Mouse (Mus musculus) layer of hippocampus, postnatal 25 days (tissue): ENCODE measurements around the gene Rdh12. TPM values are rescaled to one million over a fixed set of nuclear protein-coding genes. Genes with fewer than 3 reads are reported as not detected.
"Not testable (repeated sequence)": the region's sequence is repeated elsewhere in the genome, so short reads cannot be mapped to it uniquely, and the experiment has no call there.

Experiments
- DNase-seq, 2 experiments: peaks; one replicate each; pipeline ENCODE4 v3.0.0; 2022; ENCODE audit warnings: mixed read lengths in 2 of 2, low spot score in 1 of 2; ENCODE audit errors: extremely low spot score in 1 of 2
- total RNA-seq, 2 experiments: library from RNA; stranded (reverse); gene quantifications; 2 replicates each; pipeline ENCODE4 v1.2.3; 2021

Rdh12 gene
- total RNA-seq = 1 to 10 TPM; 1.8 to 2.9 TPM

GRCm38 (mm10) chr12:79208703-79209464 lies at the start of gene Rdh12:
Rdh12 (plus strand) TSS chr12:79208914.
- peak; percentile 12 to 20 for DNase-seq

DNA sequence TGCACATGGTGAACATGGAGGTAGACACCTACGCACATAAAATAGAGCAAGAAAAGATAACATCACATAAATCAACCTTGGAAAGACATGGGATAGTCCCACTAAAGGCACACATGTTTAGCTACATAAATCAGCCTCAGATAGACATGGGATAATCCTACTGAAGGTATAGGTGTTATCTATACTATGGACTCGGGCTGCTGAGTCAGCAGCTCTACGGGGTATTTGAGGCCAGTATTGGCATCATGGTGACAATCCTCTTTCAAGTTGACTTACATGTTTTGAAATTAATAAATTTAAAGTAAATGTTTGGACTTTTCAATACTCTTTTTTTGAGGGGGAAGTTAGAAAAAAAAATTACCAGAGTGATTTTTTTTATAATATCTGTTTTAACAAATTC lies 45.8 kb upstream of the Rdh12 start:
- no peak for DNase-seq

DNA sequence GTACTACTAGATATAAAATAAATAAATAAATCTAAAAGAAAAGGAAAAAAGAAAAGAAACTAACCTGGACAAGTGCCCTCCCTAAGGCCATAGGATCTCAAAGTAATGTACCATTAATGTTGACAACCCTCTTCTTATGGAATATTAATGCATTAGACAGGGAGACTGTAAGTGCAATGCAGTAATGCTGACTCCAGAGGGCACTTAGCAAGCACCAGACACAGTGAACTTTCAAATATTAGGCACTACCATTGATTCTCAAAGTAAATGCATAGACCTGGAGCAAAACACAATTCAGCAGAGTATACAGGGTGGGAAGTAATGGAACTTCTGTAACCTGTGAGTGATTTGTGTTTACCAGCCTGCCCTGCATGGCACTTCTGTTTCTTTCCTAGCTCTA lies 39.5 kb upstream of the Rdh12 start:
- DNase-seq = no peak

- no peak for DNase-seq
These were observed 38.3 kb upstream of the Rdh12 start for GRCm38 (mm10) chr12:79170421-79170820.

DNA sequence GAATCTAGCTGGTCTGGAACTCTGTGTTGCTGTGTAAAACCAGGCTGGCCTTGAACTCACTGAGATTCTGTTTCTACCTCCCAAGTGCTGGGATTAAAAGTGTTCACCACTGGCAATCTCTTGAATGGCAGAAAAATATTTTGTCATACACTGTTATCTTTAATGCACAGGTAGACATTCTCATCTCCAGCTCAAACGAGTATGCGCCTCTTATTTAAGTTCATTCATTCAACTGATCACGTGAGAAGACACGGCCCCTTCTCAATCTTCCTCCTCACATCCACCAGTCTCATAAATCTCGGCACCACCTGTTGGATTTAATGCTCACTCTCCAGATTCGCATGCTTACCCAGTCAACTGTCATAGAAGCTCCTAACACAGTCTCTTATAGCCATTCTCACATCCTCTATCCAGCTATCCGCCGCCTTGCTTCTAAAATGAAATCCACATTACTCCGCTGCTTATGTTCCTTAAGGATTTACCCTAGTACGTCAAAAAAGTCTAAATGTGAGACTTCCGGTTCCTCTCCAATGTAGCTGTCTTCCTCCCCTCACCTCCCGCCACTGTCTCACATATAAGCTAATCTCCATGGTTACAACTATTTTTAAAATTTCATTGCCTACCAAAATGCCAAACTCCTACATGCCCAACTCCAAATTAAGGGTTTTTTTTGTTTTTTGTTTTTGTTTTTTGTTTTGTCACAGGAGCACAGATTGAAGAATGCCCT lies 37.3 kb upstream of the Rdh12 start:
- no peak for DNase-seq

DNA sequence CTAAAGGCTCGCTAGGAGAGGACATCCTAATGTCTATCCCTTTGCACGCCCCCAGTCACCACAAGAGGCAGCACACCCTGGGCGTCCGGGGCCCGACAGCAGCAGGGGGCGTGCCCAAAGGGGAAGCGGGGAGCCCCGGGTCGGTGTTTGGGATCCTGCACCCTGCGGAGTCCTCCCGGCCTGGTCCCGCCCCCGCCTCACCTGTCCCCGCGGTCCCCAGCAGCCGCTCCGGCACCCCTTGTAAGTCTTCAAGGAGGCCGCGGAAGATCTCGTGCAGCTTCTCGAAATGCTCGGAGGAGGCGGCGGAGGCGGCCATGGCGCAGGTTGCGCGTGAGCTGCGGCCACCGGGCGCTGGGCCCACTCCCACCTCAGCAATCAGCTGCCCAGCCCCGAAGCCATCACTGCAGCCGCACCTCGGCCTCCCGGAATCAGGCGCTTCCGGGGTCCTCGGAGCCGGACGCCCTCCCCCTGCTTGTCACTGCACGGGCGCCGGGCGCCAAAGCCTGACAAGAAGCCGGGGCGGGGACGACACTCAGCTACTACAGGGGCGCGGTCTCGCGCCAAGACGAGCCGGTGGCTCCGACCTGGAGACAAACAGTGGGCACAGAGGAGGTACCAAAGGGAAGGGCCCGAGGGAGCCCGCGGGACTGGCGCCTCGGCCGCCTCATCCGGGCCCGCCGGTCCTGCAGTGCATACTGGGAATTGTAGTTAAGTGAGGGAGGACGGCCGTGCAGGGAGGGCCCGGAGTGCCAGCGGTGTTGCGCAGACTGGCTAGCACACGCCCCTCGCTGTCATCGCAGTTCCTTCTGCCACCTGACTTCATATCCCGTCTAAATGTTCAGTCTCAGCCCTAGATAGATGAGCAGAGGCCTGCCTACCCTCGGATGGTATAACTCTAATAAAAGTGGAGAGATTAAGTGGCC lies 36.4 kb upstream of the Rdh12 start, which contains the start of gene Vti1b:
Gene Vti1b (minus strand): TSS at position 649 of the 923 bp plus-strand sequence.
- DNase-seq = peak; percentile 73 to 97

DNA sequence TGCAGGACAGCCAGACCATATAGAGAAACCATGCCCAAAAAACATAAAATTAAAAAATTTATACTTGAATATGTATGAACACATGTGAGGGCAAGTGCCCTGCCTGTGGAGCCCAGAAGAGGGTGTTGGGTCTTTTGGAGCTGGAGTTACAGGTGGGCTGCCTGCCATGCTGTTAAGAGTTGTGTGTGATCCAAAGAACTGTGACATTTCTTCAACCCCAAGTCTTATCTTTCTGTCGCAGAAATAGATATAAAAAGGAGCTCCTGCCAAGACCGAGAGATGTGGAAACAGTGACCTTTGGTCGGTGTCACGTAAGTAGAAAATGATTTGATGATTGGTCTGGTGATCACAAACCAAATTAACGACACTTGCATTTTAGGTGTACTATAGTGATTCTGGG lies 35.0 kb upstream of the Rdh12 start:
- DNase-seq = no peak

GRCm38 (mm10) chr12:79175998-79176397 lies 32.7 kb upstream of the Rdh12 start:
- DNase-seq = no peak

DNA sequence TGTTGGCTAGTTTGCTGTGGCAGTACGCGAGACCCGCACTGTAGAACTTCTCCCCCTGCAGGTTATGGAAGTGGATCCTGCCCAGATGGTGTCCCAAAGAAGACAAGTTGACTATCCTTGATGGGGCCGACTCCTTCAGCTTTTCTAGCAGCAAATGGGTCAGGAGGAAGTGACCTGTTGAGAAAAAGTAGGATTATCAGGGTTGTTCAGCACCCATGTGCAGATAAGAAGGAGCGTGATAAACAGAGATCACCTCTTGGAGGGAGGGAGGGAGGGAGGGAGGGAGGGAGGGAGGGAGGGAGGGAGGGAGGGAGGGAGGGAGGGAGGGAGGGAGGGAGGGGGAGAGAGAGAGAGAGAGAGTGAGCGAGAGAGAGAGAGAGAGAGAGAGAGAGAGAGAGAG lies 23.6 kb upstream of the Rdh12 start:
- DNase-seq = not testable (repeated sequence)

DNA sequence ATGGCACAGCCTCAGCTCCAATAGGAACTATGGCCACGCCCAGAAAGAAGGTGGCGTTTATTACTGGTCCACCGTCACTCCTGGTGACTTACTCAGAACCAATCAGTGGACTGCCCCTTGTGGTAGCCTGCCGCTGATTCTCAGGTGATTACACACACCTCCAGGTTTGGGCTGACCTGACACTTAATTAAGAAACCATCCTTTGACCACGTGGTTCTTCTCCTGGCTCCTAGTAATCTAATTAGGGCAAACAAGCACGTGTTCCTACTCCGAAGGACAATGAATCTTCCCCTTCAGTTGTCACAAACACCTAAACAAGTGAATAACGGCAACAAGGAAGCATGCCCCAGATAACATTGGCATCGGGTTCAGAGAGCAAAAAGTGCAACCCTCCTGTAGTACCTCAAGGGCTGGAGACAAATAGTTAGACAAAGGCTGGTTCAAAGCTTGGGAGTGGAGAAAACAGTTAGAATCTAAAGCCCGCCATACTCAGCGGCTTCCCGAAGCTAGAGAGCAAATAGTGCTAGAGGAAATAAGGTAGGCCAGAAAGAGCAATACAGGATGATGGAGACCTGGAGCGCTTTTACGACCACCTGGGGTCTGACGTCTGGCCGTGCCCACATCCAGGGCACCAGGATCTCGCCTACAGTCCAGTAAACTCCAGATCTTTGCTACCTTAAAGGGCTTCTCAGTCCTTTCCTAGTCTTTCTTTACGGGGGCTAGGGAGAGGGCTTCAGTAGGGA lies 17.6 kb upstream of the Rdh12 start:
- peak; percentile 14 to 24 for DNase-seq

DNA sequence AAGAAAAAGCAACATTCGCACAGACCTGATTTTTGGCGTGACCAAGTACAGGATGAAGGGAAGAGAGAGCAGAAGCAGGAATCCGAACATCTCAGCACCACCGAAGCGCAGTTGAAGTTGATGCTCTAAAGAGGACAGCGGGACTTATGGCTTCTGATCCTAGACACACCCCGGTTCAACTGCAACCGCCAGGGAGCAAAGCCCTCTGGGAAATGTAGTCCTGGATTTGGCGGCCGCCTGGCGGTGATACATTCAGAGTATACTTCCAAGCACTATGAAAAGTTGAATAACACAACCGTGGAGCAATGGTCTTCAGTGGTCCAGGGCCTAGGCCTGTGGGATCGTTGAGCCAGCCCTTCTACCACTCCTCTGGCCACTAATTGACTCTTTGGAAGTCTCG lies 17.0 kb upstream of the Rdh12 start:
- peak; percentile 41 to 60 for DNase-seq

- no peak for DNase-seq
These were observed 16.5 kb upstream of the Rdh12 start, which contains the start of gene Rdh11 for GRCm38 (mm10) chr12:79192193-79192592. Rdh11 (minus strand) TSS chr12:79192293.

- DNase-seq = peak; percentile 19 to 89
These were observed 15.3 kb upstream of the Rdh12 start for GRCm38 (mm10) chr12:79193441-79193840.

- DNase-seq = no peak
These were observed 11.6 kb upstream of the Rdh12 start for GRCm38 (mm10) chr12:79197105-79197504.

DNA sequence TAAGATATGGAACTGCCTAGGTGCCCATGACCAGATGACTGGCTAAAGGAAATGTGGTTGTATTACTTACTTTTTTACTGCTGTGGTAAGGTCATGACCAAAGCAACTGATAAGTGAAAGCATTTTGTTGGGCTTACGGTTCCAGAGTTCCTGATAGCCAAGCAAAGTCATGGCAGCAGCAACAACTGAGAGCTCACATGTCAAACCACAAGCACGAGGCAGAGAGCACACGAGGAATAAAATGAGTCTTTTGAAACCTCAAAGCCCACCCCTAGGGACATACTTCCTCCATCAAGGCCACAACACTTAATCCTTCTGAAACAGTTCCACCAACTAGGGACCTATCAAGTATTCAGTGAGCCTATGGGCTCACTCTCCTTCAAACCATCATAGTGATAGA lies 6.8 kb upstream of the Rdh12 start:
- no peak for DNase-seq

DNA sequence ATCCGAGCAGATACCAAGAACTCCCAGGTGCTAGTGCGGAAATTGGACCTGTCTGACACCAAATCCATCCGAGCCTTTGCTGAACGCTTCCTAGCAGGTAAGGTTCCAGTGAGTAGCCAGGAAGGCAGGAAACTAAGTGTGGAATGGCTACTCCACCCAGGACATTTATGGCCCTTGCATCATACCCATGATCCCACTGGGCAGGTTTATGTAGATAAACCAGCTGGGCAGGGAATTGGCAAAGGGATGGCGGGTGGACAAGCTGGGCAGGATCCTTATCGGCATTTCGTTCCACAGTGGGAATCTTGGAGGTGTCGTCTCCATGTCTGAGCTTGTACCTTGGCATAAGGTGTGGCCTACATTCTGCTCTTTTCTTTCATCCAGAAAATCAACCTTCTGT lies 2.7 kb downstream of the Rdh12 start:
- DNase-seq = no peak

GRCm38 (mm10) chr12:79217511-79217910 lies 8.8 kb downstream of the Rdh12 start:
- no peak for DNase-seq

GRCm38 (mm10) chr12:79235485-79236080 lies 26.9 kb downstream of the Rdh12 start:
- no peak for DNase-seq

GRCm38 (mm10) chr12:79241985-79242384 lies 33.3 kb downstream of the Rdh12 start:
- DNase-seq = no peak

GRCm38 (mm10) chr12:79242921-79243320 lies 34.2 kb downstream of the Rdh12 start:
- no peak for DNase-seq
